Mouse (Mus musculus): ENCODE measurements at regions not wholly inside any gene's neighbourhood (a gene's known extent, or its start where the extent isn't known, plus 50 kb on each side); places are given as distances from the start of the nearest gene placed in this dataset.

DNA sequence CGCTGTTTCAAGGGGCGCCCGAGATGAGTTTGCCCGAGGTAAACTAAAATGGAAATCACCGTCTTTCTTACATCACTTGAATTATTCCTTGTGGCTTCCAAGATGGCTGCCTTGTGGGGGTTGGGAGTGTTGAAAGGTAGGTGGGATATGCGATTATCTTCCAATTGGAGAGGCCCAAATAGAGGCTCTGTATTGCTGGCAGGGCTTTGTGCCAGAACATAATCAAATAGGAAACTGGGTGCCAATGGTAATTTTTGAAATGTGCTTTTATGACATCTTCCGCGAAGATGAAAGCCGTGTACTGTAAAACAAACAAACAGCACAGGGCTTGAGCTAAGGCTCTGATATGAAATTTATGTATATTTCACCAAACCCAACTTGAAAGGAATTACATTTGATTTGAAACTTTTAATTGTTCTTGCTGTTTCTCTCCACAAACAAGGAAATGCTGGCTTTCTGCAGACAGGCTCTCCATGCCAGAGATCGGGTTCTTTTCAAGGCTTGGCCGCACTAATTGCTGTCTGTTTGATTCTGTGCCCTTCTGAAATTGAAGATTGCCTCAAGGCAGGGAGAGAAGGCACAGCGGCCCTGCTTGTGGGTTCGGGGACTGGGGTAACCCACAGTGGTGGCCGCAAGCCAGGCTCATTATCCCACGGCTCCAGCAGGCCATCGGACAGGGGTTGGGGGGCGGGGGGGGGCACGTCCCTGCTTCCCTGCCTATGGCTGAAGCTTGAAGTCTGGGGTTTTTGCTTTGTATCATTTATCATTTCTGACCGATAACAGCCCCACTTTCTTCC lies 108.6 kb upstream of the Rpl34 start:
- TF ChIP-seq USF1 (IDR thresholded peaks at IDR 0.05; ENCODE audit: low read depth) (no peak), TCF12 (IDR thresholded peaks at IDR 0.05; ENCODE audit: insufficient read depth, poor library complexity, severe bottlenecking) (no peak), TCF3 (IDR thresholded peaks at IDR 0.05; ENCODE audit: insufficient read length, low read depth) (no peak), CEBPB (IDR thresholded peaks at IDR 0.05; ENCODE audit: insufficient read depth, poor library complexity, severe bottlenecking) (no peak), E2F4 (IDR thresholded peaks at IDR 0.05; ENCODE audit: insufficient read depth) (no peak), MYOD1 (IDR thresholded peaks at IDR 0.05; ENCODE audit: control insufficient read depth in 1 of 3, insufficient read length in 2 of 3, low read depth in 2 of 3) (no peak), REST (IDR thresholded peaks at IDR 0.05; ENCODE audit: insufficient read depth, insufficient read length) (no peak), SRF (IDR thresholded peaks at IDR 0.05; ENCODE audit: control insufficient read depth, insufficient read length, low read depth) (no peak), MAX (IDR thresholded peaks at IDR 0.05; ENCODE audit: low read depth) (no peak), MYOG (IDR thresholded peaks at IDR 0.05; ENCODE audit: control insufficient read depth in 1 of 3, insufficient read depth in 1 of 3, insufficient read length in 2 of 3, low read depth in 2 of 3) (no peak)
- Histone ChIP-seq H3K4me3 (no peak overlapping the region), H3K36me3 (ENCODE audit: control insufficient read depth, insufficient read depth) (no peaks in the 10 kb centered on the region), H3ac (ENCODE audit: control insufficient read depth, insufficient read length) (no peak overlapping the region), H3K27me3 (ENCODE audit: control insufficient read depth, insufficient read depth, insufficient read length) (no peaks in the 10 kb centered on the region), H3K79me2 (ENCODE audit: control insufficient read depth, insufficient read depth) (no peaks in the 10 kb centered on the region), H3K4me2 (ENCODE audit: low read depth) (no peak overlapping the region)

DNA sequence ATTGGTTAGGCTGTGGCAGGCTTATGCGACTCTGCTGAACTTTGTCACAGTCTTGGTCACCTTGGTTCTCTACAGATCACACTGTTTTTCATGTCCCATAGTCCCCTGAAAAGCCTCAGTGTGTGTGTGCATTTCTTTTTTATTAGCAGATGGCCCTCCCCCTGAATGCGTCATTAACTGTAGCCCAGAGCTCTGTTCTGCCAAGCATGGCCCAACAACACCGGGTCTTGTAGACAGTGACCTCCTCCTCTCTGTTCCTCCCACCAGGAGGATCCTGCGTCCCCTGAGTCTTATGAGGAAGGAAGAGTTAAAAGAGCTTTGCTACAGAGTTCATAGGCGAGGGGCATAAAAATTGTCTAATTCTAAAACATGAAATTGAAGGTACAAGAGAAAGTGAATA lies 103.5 kb upstream of the Rpl34 start:
- H3K4me3 ChIP-seq = no peak overlapping the region
- no peak overlapping the region for H3ac ChIP-seq (ENCODE audit: control insufficient read depth, insufficient read length)
- no peaks in the 10 kb centered on the region for H3K36me3 ChIP-seq (ENCODE audit: control insufficient read depth, insufficient read depth)
- H3K79me2 ChIP-seq (ENCODE audit: control insufficient read depth, insufficient read depth) = no peaks in the 10 kb centered on the region
- no peak overlapping the region for H3K4me2 ChIP-seq (ENCODE audit: low read depth)
- H3K27me3 ChIP-seq (ENCODE audit: control insufficient read depth, insufficient read depth, insufficient read length) = no peaks in the 10 kb centered on the region
- TF ChIP-seq MAX (IDR thresholded peaks at IDR 0.05; ENCODE audit: low read depth) (no peak), POLR2AphosphoS2 (IDR thresholded peaks at IDR 0.05; ENCODE audit: insufficient read length, low read depth) (no peak), MYOD1 (IDR thresholded peaks at IDR 0.05; ENCODE audit: control insufficient read depth in 1 of 3, insufficient read length in 2 of 3, low read depth in 2 of 3) (no peak), USF1 (IDR thresholded peaks at IDR 0.05; ENCODE audit: low read depth) (no peak), REST (IDR thresholded peaks at IDR 0.05; ENCODE audit: insufficient read depth, insufficient read length) (no peak), TCF3 (IDR thresholded peaks at IDR 0.05; ENCODE audit: insufficient read length, low read depth) (no peak), POLR2A (IDR thresholded peaks at IDR 0.05; ENCODE audit: insufficient read length, low read depth) (no peak), CEBPB (IDR thresholded peaks at IDR 0.05; ENCODE audit: insufficient read depth, poor library complexity, severe bottlenecking) (no peak), E2F4 (IDR thresholded peaks at IDR 0.05; ENCODE audit: insufficient read depth) (no peak), SRF (IDR thresholded peaks at IDR 0.05; ENCODE audit: control insufficient read depth, insufficient read length, low read depth) (no peak), MYOG (IDR thresholded peaks at IDR 0.05; ENCODE audit: control insufficient read depth in 1 of 3, insufficient read depth in 1 of 3, insufficient read length in 2 of 3, low read depth in 2 of 3) (no peak), TCF12 (IDR thresholded peaks at IDR 0.05; ENCODE audit: insufficient read depth, poor library complexity, severe bottlenecking) (no peak)

DNA sequence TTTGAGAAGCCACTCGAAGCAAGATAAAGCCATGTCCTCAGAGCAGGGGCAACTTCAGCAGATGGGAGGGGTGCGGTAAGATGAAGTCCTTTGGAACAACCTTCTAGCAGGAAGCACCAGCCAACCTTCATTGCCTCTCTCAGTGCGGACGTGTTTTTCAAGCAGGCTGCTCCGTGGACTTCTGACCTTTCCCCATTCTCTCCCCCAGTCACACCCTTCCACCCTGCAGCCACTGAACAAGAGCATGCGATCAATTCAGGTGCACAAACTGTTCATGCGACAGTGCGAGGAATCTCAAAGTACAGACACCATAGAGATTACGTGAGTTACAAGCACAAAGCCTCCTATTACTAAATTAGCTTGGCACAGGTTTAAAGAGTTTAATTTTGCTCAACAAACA lies 102.9 kb upstream of the Rpl34 start:
- no peak for TF ChIP-seq MYOD1 (IDR thresholded peaks at IDR 0.05; ENCODE audit: control insufficient read depth in 1 of 3, insufficient read length in 2 of 3, low read depth in 2 of 3)
- TF ChIP-seq USF1 (IDR thresholded peaks at IDR 0.05; ENCODE audit: low read depth) = no peak
- no peak for TF ChIP-seq E2F4 (IDR thresholded peaks at IDR 0.05; ENCODE audit: insufficient read depth)
- TF ChIP-seq MAX (IDR thresholded peaks at IDR 0.05; ENCODE audit: low read depth) = no peak
- TF ChIP-seq MYOG (IDR thresholded peaks at IDR 0.05; ENCODE audit: control insufficient read depth in 1 of 3, insufficient read depth in 1 of 3, insufficient read length in 2 of 3, low read depth in 2 of 3) = no peak
- TF ChIP-seq TCF12 (IDR thresholded peaks at IDR 0.05; ENCODE audit: insufficient read depth, poor library complexity, severe bottlenecking) = no peak
- no peak for TF ChIP-seq SRF (IDR thresholded peaks at IDR 0.05; ENCODE audit: control insufficient read depth, insufficient read length, low read depth)
- no peak for TF ChIP-seq CEBPB (IDR thresholded peaks at IDR 0.05; ENCODE audit: insufficient read depth, poor library complexity, severe bottlenecking)
- no peak for TF ChIP-seq REST (IDR thresholded peaks at IDR 0.05; ENCODE audit: insufficient read depth, insufficient read length)
- no peak for TF ChIP-seq POLR2A (IDR thresholded peaks at IDR 0.05; ENCODE audit: insufficient read length, low read depth)
- TF ChIP-seq TCF3 (IDR thresholded peaks at IDR 0.05; ENCODE audit: insufficient read length, low read depth) = no peak
- TF ChIP-seq POLR2AphosphoS2 (IDR thresholded peaks at IDR 0.05; ENCODE audit: insufficient read length, low read depth) = no peak
- Histone ChIP-seq H3ac (ENCODE audit: control insufficient read depth, insufficient read length) (no peak overlapping the region), H3K27me3 (ENCODE audit: control insufficient read depth, insufficient read depth, insufficient read length) (no peaks in the 10 kb centered on the region)

DNA sequence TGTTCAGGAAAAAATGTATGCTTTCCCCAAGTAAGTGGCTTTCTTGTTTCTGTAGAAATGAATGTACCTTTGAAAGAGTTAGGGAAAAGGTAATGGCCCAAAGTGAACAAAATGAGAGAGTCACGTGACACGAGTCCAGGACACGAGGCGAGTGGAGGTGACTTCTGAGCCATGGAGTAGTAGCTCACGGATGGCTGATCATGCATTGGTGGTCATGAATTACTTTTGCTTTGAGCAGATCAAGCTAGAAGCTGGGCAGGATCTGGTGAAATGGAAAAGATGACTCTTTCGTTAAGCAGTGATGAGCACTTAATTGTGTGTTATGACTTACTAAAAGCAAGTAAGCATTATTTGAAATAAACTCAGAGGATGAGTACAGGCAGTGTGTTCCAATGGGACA lies 101.6 kb upstream of the Rpl34 start:
- Histone ChIP-seq H3ac (ENCODE audit: control insufficient read depth, insufficient read length) (no peak overlapping the region), H3K27me3 (ENCODE audit: control insufficient read depth, insufficient read depth, insufficient read length) (no peaks in the 10 kb centered on the region), H3K4me2 (ENCODE audit: low read depth) (no peak overlapping the region), H3K36me3 (ENCODE audit: control insufficient read depth, insufficient read depth) (no peaks in the 10 kb centered on the region), H3K79me2 (ENCODE audit: control insufficient read depth, insufficient read depth) (no peaks in the 10 kb centered on the region), H3K4me3 (no peak overlapping the region)
- TF ChIP-seq CEBPB (IDR thresholded peaks at IDR 0.05; ENCODE audit: insufficient read depth, poor library complexity, severe bottlenecking) (no peak), MYOG (IDR thresholded peaks at IDR 0.05; ENCODE audit: control insufficient read depth in 1 of 3, insufficient read depth in 1 of 3, insufficient read length in 2 of 3, low read depth in 2 of 3) (no peak), USF1 (IDR thresholded peaks at IDR 0.05; ENCODE audit: low read depth) (no peak)

More for the DNA sequence above, 102.9 kb upstream of the Rpl34 start:
- Histone ChIP-seq H3K36me3 (ENCODE audit: control insufficient read depth, insufficient read depth) (no peaks in the 10 kb centered on the region), H3K4me2 (ENCODE audit: low read depth) (no peak overlapping the region), H3K79me2 (ENCODE audit: control insufficient read depth, insufficient read depth) (no peaks in the 10 kb centered on the region), H3K4me3 (no peak overlapping the region)

Measured in myocyte (in vitro differentiated cells).